ENCODE assay signal across 9 mouse cellular contexts in genomic region chr6:126644181-126645043, GRCm38 (mm10). TPM values are rescaled to one million over a fixed set of nuclear protein-coding genes. Genes with fewer than 3 reads are reported as not detected.
DNase-seq lines count a peak whose midpoint lies in the region; ATAC-seq and TF ChIP-seq lines count a peak whose summit lies in the region.
"Had no signal": no experiment of that assay in that cellular context is flagged by ENCODE, and none has a peak within 500 bp of the region (broad histone marks: within the 10 kb centered on the region; RNA-seq: fewer than 3 reads in every experiment).

No protein-coding gene starts in this region.

- peak overlapping the region; percentile 95 for H3K4me2 ChIP-seq in heart, embryonic 13.5 days
- peak overlapping the region; percentile 97 for H3K4me2 ChIP-seq in intestine, embryonic 15.5 days (replicated peaks)
- peak overlapping the region; percentile 95 for H3K4me2 ChIP-seq in limb, embryonic 12.5 days

- H3K4me3 ChIP-seq in heart, embryonic 13.5 days: peak overlapping the region; percentile 56
- peak overlapping the region; percentile 55 for H3K4me3 ChIP-seq in forebrain, embryonic 10.5 days
- H3K4me3 ChIP-seq in intestine, embryonic 15.5 days (replicated peaks): peak overlapping the region; percentile 45
- H3K4me3 ChIP-seq in limb, embryonic 12.5 days (replicated peaks): peak overlapping the region; percentile 53
- H3K4me3 ChIP-seq in olfactory bulb, adult 2 months (ENCODE audit: insufficient read depth, low read depth, low read length): peak overlapping the region; percentile 87

- no peak for ATAC-seq in heart, embryonic 13.5 days (ENCODE audit: extremely low read depth, insufficient number of reproducible peaks, low FRiP score, low TSS enrichment)
- peak; percentile 63 for ATAC-seq in intestine, embryonic 15.5 days
- ATAC-seq in limb, embryonic 12.5 days (ENCODE audit: insufficient number of reproducible peaks, insufficient read depth, low FRiP score, low TSS enrichment, low read depth): peak; percentile 53
- ATAC-seq in granulocyte monocyte progenitor cell, adult 5-6 weeks (replicated peaks; ENCODE audit: poor library complexity, severe bottlenecking): no peak; the same call in 1 of the 2 replicates

- H3K36me3 ChIP-seq in heart, embryonic 13.5 days: no peaks in the 10 kb centered on the region
- H3K36me3 ChIP-seq in forebrain, embryonic 10.5 days (replicated peaks): no peaks in the 10 kb centered on the region
- H3K36me3 ChIP-seq in intestine, embryonic 15.5 days: no peaks in the 10 kb centered on the region
- H3K36me3 ChIP-seq in limb, embryonic 12.5 days: no peaks in the 10 kb centered on the region

- H3K9me3 ChIP-seq in heart, embryonic 13.5 days: no peaks in the 10 kb centered on the region; the same call in 1 of the 2 replicates
- H3K9me3 ChIP-seq in forebrain, embryonic 10.5 days: no peaks in the 10 kb centered on the region
- H3K9me3 ChIP-seq in intestine, embryonic 15.5 days: no peaks in the 10 kb centered on the region
- no peaks in the 10 kb centered on the region for H3K9me3 ChIP-seq in limb, embryonic 12.5 days

- peaks cover 33% of the 10 kb centered on the region for H3K4me1 ChIP-seq in heart, embryonic 13.5 days
- peaks cover 48% of the 10 kb centered on the region for H3K4me1 ChIP-seq in forebrain, embryonic 10.5 days
- H3K4me1 ChIP-seq in intestine, embryonic 15.5 days (replicated peaks): peaks cover 28% of the 10 kb centered on the region
- peaks cover 30% of the 10 kb centered on the region for H3K4me1 ChIP-seq in limb, embryonic 12.5 days (replicated peaks)
- H3K4me1 ChIP-seq in olfactory bulb, adult 2 months (ENCODE audit: control insufficient read depth, insufficient read depth, low read length): peaks cover 18% of the 10 kb centered on the region

- TF ChIP-seq POLR2A in brain, embryonic 14.5 days (IDR thresholded peaks at IDR 0.05; ENCODE audit: borderline replicate concordance, extremely low read depth, insufficient read depth, insufficient read length, poor library complexity, severe bottlenecking): no peak
- TF ChIP-seq POLR2A in olfactory bulb, adult 2 months (IDR thresholded peaks at IDR 0.05; ENCODE audit: insufficient read depth, low read depth, low read length): 0 out of 2 replicates have a peak, but pooled peaks have one; percentile 50

- intact Hi-C loops in heart, postnatal 10 days (cut with DNase I): loop anchor here (5.0 kb wide), 1 partner anchor 58 kb away; no protein-coding TSS in a partner anchor

- peaks cover 95% of the 10 kb centered on the region for H3K27me3 ChIP-seq in heart, embryonic 13.5 days (replicated peaks)
- H3K27me3 ChIP-seq in forebrain, embryonic 10.5 days (ENCODE audit: poor library complexity, severe bottlenecking): peaks cover 97% of the 10 kb centered on the region
- peaks cover 60% of the 10 kb centered on the region for H3K27me3 ChIP-seq in intestine, embryonic 15.5 days (replicated peaks)
- H3K27me3 ChIP-seq in limb, embryonic 12.5 days: peaks cover 83% of the 10 kb centered on the region

- H3K9ac ChIP-seq in heart, embryonic 13.5 days: peak overlapping the region; percentile 70
- H3K9ac ChIP-seq in intestine, embryonic 15.5 days: peak overlapping the region; percentile 23; the same call in 1 of the 2 replicates
- peak overlapping the region; percentile 58 for H3K9ac ChIP-seq in limb, embryonic 12.5 days (replicated peaks)

- under 1% methylated on average over 66 of the region's 66 CpGs for WGBS in heart, embryonic 13.5 days
- WGBS in forebrain, embryonic 10.5 days: under 1% methylated on average over 65 of the region's 66 CpGs
- under 1% methylated on average over 65 of the region's 66 CpGs for WGBS in intestine, embryonic 15.5 days
- WGBS in limb, embryonic 12.5 days: under 1% methylated on average over 65 of the region's 66 CpGs
- WGBS in olfactory bulb, adult 2 months: under 1% methylated on average over 66 of the region's 66 CpGs

- no peak overlapping the region for H3K27ac ChIP-seq in heart, embryonic 13.5 days (replicated peaks)
- H3K27ac ChIP-seq in forebrain, embryonic 10.5 days: 0 out of 2 replicates have a peak overlapping the region, but pooled peaks have one; percentile 35
- no peak overlapping the region for H3K27ac ChIP-seq in intestine, embryonic 15.5 days
- no peak overlapping the region for H3K27ac ChIP-seq in limb, embryonic 12.5 days
- H3K27ac ChIP-seq in olfactory bulb, adult 2 months (ENCODE audit: insufficient read depth, low read depth, low read length): peak overlapping the region; percentile 94

- DNase-seq in heart, postnatal 10 days: no peak
- DNase-seq in brain, embryonic 14.5 days (ENCODE audit: low read depth): peak; percentile 72
- DNase-seq in forebrain, embryonic 10.5 days (ENCODE audit: extremely low spot score, low spot score): peak; percentile 62

- no peak for TF ChIP-seq CTCF in brain, embryonic 14.5 days (IDR thresholded peaks at IDR 0.05; ENCODE audit: borderline replicate concordance, extremely low read depth, insufficient read depth, insufficient read length)
- no peak for TF ChIP-seq CTCF in olfactory bulb, adult 2 months (IDR thresholded peaks at IDR 0.05; ENCODE audit: insufficient read depth, low read depth, low read length)

RNA-seq across cellular contexts. Expression of gene Kcna1, which starts 1.8 kb away (rescaled TPM):
- polyA plus RNA-seq in heart, embryonic 13.5 days (2015; fragmentation: Nextera tagmentation; extraction: Ambion mirVana): 0.10 and 0.23 TPM in 2 replicates
- 1 to 10 TPM in 1 of 2 experiments, under 1 TPM in 1; 0.89 to 2.5 TPM for total RNA-seq in heart, postnatal 10 days (2021)
- polyA plus RNA-seq in brain, embryonic 14.5 days (2012; rRNA removed): 1.3 TPM in 2 replicates
- 0.88 and 1.1 TPM in 2 replicates for polyA plus RNA-seq in forebrain, embryonic 10.5 days (2016; fragmentation: Nextera tagmentation; extraction: Ambion mirVana)
- 0.38 and 0.43 TPM in 2 replicates for polyA plus RNA-seq in intestine, embryonic 15.5 days (2015; fragmentation: Nextera tagmentation; extraction: Ambion mirVana)
- polyA plus RNA-seq in limb, embryonic 12.5 days (2016; fragmentation: Nextera tagmentation; extraction: Ambion mirVana): 1.4 TPM in 2 replicates
- not detected in 2 replicates for polyA plus RNA-seq in olfactory bulb, adult 2 months (2012; ENCODE audit: insufficient read depth, insufficient read length, low replicate concordance, missing spikeins)
- total RNA-seq in granulocyte monocyte progenitor cell, adult 5-6 weeks (2014; fragmentation: Nextera tagmentation): not detected in 2 replicates
- total RNA-seq in granulocyte monocyte progenitor cell, adult 5-6 weeks (2017): not detected in 2 replicates
- total RNA-seq: MEL had no signal

Comparison
In these comparisons a context has a peak if more than half of its experiments do, and no peak if none do; other contexts are left out.
1. ATAC-seq: peak in intestine, embryonic 15.5 days (single experiment) and limb, embryonic 12.5 days (single experiment); none in heart, embryonic 13.5 days (single experiment) and granulocyte monocyte progenitor cell, adult 5-6 weeks (single experiment).
2. H3K27ac ChIP-seq: peak in forebrain, embryonic 10.5 days (single experiment) and olfactory bulb, adult 2 months (single experiment); none in heart, embryonic 13.5 days (single experiment), intestine, embryonic 15.5 days (single experiment) and limb, embryonic 12.5 days (single experiment).
3. DNase-seq: peak in brain, embryonic 14.5 days (single experiment) and forebrain, embryonic 10.5 days (single experiment); none in heart, postnatal 10 days (0 of 2).
4. Peak in every context shown above with its lines, with median percentiles within 50 percentile points of each other: H3K4me2 ChIP-seq, H3K4me3 ChIP-seq and H3K9ac ChIP-seq.